Mouse (Mus musculus): ENCODE results near the gene Washc3. TPM values are rescaled to one million over a fixed set of nuclear protein-coding genes. Genes with fewer than 3 reads are reported as not detected.

Gene Washc3
- total RNA-seq, 2 experiments from 2014 or later, result 25.5 to 27.1 TPM

DNA sequence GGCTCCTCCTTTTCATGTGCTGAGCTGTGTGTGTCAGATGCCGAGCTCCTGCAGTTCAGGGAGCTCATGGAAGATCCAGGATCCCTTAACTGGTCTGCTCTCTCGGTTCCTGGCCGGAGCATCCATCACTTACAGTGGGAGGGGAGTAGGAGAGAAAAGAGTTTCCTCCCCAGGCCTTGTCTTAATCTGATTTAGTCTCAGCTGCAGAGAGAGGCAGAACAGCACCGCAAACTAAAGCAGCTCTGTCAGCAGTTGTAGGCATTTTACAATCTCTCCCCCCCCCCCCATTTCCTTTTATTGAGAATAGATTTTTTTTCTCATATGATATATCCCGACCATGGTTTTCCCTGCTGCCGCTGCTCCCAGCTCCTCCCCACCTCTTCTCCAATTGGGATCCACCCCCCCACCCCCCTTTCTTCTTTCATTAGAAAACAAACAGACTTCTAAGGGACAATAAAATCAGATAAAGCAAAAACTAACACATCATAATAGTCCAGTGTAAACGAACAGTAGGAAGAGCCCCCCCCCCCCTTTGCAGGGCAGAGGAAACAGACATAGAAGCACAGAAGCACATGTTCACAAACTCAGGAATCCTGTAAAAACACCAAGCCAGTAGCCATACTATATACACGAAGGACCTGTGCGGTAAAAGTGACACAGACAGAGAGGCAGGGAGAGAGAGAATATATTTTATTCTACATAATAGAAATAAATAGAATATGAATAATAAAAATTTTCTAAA lies 51.4 kb downstream of the Washc3 start:
- no peak for DNase-seq (ENCODE audit: extremely low spot score in 1 of 2, low spot score in 1 of 2)

DNA sequence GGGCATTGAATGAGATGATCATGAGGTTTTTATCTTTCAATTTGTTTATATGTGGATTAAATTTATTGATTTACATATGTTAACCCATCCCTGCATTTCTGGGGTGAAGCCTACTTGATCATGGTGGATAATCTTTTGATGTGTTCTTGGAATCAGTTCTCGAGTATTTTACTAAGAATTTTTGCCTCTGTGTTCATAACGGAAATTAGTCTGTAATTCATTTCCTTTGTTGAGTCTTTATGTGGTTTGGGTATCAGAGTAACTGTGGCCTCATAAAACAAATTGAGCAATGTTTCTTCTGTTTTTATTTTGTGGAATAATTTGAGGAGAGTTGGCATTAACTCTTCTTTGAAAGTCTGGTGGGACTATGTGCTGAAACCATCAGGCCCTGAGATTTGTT lies 54.7 kb downstream of the Washc3 start:
- no peak for DNase-seq (ENCODE audit: extremely low spot score in 1 of 2, low spot score in 1 of 2)

DNA sequence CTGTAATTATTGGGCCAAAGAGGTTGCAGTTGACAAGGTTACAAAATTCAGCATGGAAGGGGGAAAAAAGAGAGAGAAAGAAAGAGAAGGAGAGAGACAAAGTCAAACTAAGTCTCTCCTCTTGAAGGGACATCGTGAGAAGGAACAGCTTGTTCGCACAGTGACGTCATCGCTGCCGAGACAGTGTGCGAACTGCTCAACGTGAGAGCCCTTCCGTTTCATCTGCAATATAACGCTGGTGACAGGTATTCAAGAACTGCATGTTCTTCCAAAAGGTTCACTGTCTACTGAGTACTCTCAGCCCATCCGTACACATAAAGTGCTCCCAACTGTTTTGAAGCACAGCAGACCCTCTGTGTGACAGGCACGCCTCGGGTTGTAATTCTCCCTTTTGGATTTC lies 59.4 kb downstream of the Washc3 start:
- DNase-seq (ENCODE audit: extremely low spot score in 1 of 2, low spot score in 1 of 2), result no peak

DNA sequence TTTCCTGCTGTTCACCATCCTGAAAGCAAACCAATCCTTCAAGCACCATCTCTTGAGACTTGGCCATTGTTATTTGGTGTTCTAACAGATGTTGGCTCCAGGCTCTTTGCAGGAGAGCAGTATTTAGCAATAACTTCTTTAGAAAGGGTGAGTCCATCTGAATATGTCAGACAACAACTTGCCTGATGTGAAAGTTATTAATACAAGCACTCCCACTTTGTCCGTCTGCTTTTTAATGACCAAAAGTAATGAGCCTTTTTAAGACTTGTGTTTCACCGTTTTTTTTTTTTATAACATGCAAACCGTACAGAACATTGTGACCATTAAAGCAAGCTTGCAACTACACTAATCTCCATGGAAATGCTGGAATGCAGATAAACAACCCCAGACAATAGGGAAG lies 60.3 kb downstream of the Washc3 start:
- DNase-seq (ENCODE audit: extremely low spot score in 1 of 2, low spot score in 1 of 2), result no peak

DNA sequence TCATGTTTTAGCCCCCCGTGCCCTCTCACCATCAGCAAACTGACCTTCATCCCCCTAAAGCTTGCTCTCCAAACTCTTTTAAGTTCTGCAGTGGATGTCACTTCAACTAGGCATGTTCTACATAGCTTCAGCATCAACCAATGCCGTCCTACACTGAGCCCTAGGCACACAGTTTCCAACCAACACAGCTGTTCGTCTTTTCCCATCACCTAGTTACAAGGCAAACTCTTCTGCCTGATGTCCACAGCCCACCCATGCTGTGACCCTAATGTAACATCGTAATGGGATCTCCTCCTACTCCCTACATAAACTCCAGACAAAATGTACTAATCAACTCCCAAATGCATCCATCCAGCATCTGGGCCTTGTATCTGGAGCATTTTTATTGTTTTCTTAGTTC lies 62.5 kb downstream of the Washc3 start:
- DNase-seq (ENCODE audit: extremely low spot score in 1 of 2, low spot score in 1 of 2), result no peak

DNA sequence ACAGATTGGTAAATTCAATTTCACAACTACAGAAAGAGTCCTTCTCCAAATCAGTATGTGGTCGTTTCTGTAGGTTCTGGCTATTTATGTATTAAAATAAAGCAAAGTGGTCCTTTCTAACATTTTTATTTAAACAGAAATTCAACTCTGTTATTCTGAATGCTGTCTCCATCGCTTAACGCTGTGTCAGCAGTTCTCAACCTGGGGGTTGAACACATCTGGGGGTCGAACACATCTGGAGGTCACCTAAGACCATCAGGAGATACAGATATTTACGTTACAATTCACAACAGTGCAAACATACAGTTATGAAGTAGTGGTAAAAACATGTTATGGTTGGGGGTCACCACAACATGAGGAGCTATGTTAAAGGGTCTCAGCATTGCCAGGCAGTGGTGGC lies 73.2 kb downstream of the Washc3 start:
- no peak for DNase-seq (ENCODE audit: extremely low spot score in 1 of 2, low spot score in 1 of 2)

DNA sequence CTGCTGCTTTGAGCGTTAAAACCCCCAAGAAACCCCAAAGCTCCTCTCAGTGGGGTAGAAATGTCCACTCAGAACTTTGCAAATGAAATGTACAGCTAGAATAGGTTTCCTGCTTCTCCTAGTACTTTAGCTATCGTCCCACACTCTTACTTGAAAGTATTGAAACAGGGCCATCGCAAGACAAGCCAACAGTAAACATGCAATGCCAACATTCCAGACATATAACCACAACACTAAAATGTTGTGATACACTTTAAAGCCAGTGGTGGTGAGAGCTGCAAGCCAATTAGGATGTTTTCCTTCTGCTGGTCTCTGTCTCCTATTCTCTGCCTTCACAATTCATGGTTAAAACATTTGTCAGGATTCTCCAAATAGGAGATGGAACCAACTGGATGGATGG lies 80.8 kb downstream of the Washc3 start:
- no peak for DNase-seq (ENCODE audit: extremely low spot score in 1 of 2, low spot score in 1 of 2)

DNA sequence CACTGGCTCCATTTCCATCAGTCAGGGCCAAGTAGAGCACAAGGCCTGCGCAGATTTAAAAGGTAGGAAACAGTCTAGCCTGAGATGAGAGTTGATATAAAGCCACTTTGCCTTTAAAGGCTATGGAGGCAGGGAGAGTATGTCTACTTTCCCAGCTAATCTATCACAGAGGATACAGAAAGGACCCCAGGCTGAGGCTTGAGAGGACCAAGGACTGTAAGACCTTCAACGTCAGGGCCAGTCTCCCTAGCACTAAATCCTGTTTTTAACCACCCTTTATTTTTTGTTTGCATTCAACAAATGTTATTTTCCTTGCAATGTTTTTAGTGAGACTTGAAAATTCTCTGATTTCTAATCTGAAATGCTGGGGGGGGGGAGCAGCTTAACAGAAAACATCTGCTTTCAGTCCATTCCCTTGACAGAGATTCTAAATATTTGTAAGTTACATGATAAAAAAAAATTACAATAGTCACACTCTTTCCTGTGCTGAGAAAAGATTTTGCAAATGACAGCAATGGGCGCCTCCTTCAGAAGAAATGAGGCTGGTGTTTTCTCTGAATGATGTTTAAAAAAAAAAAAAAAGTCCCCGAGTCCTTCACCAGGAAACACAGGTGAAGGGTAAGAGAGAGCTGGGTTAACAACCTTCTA lies 83.6 kb downstream of the Washc3 start:
- DNase-seq (ENCODE audit: extremely low spot score in 1 of 2, low spot score in 1 of 2), result no peak

DNA sequence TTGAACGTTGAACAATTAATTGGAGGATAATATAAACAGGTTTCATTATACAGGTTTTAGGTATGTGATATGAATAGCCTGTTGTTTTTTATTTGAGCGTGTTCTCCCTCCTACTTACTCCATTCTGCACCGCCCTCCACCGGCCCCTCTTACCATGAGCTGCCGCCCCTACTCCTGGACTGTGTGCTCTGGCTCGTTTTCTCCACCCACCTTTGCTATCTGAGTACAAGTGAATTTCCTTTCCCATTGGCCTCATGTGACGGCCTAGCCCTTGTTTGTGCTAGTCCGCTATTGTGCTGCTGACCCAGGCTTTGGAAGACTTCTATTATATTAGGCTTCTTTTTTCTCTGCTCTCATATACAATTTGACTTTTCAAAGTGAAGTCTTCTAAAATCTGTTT lies 86.4 kb downstream of the Washc3 start:
- no peak for DNase-seq (ENCODE audit: extremely low spot score in 1 of 2, low spot score in 1 of 2)

DNA sequence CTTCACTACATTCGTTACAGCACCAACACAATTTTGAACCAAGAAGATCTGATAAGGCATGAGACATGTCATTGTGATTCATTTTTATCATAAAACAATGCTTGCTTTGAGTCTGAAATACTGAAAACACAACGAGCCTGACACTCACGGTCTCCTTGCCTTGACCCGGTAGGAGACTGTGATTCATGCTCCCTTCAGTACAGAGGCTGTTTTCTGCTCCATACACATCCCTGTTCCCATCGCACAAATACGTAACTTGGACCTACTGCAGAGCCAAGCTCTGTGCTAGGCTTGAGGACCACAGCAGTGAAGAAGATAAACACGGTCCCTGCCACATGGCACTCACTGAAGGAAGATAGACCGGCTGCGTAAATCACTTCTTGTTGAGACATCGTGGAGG lies 87.2 kb downstream of the Washc3 start:
- no peak for DNase-seq (ENCODE audit: extremely low spot score in 1 of 2, low spot score in 1 of 2)

DNA sequence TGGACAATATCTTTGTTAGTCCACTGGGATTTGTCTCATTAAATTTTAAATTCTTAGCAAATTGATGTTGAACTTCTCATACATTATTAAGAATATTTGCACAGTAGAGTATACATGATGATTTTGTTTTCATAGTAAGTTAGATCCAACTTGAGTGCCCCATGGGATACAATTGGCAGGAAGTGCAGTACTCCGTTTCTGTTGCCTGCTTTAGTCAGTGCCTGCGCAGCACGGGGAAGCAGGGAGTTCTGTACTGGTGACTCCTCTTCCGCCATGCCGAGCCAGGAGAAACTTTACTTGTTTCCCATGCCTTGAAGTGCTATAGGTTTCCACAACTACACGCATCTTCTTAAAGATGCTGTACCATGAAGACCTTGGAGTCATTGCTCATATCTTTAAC lies 94.2 kb downstream of the Washc3 start:
- no peak for DNase-seq (ENCODE audit: extremely low spot score in 1 of 2, low spot score in 1 of 2)

Other genes starting within 250 kb of the Washc3 start
- gene Pmch, start 110.0 kb upstream of the Washc3 start, total RNA-seq (2021), result not detected
- under 1 TPM; 0.74 to 0.80 TPM for gene Parpbp, start 54.2 kb upstream of the Washc3 start, total RNA-seq (2021)
- 1 to 10 TPM; 6.2 to 8.9 TPM for gene Nup37, start 54.1 kb upstream of the Washc3 start, total RNA-seq (2021)
- 1 to 10 TPM; 1.1 to 1.5 TPM for gene Dram1, start 178.0 kb downstream of the Washc3 start, total RNA-seq (2021)
- gene Gnptab, start 178.0 kb downstream of the Washc3 start, total RNA-seq (2021), result 10 to 100 TPM; 73.6 to 82.2 TPM